Mouse (Mus musculus): ENCODE measurements at regions not wholly inside any gene's neighbourhood (a gene's known extent, or its start where the extent isn't known, plus 50 kb on each side); places are given as distances from the start of the nearest gene placed in this dataset.
A peak's percentile ranks its signal among the peaks of the same experiment; 100 is the strongest.
"Not testable (repeated sequence)": the region's sequence is repeated elsewhere in the genome, so short reads cannot be mapped to it uniquely, and the experiment has no call there.

- no peak overlapping the region for H3K4me3 ChIP-seq
Observed at GRCm38 (mm10) chr4:6600766-6601367, 1638.0 kb downstream of the Car8 start.

GRCm38 (mm10) chr4:6596321-6596720 lies 1642.5 kb downstream of the Car8 start:
- WGBS = 78% methylated on average over 1 of the region's 1 CpGs

More at GRCm38 (mm10) chr4:6600766-6601367, 1638.0 kb downstream of the Car8 start:
- Histone ChIP-seq H3K4me2 (no peak overlapping the region), H3K27ac (no peak overlapping the region), H3K36me3 (ENCODE audit: poor library complexity, severe bottlenecking) (no peaks in the 10 kb centered on the region), H3K9me3 (replicated peaks) (no peaks in the 10 kb centered on the region), H3K4me1 (peaks cover 5% of the 10 kb centered on the region), H3K27me3 (no peaks in the 10 kb centered on the region), H3K9ac (no peak overlapping the region)
- ATAC-seq = peak; percentile 27; the same call in 1 of the 2 replicates
- WGBS = 63% methylated on average over 7 of the region's 7 CpGs

GRCm38 (mm10) chr4:6592890-6593289 lies 1646.0 kb downstream of the Car8 start:
- H3K27me3 ChIP-seq; H3K4me3 ChIP-seq; H3K4me2 ChIP-seq; H3K36me3 ChIP-seq (ENCODE audit: poor library complexity, severe bottlenecking); ATAC-seq; H3K9ac ChIP-seq; H3K4me1 ChIP-seq; H3K27ac ChIP-seq; H3K9me3 ChIP-seq (replicated peaks): not testable (repeated sequence)
- 62% methylated on average over 3 of the region's 3 CpGs for WGBS

More at GRCm38 (mm10) chr4:6596321-6596720, 1642.5 kb downstream of the Car8 start:
- Histone ChIP-seq H3K36me3 (ENCODE audit: poor library complexity, severe bottlenecking) (no peaks in the 10 kb centered on the region), H3K4me3 (no peak overlapping the region), H3K4me2 (no peak overlapping the region), H3K27me3 (no peaks in the 10 kb centered on the region), H3K27ac (no peak overlapping the region), H3K9ac (no peak overlapping the region), H3K9me3 (replicated peaks) (no peaks in the 10 kb centered on the region), H3K4me1 (peaks cover 5% of the 10 kb centered on the region)
- ATAC-seq = no peak

DNA sequence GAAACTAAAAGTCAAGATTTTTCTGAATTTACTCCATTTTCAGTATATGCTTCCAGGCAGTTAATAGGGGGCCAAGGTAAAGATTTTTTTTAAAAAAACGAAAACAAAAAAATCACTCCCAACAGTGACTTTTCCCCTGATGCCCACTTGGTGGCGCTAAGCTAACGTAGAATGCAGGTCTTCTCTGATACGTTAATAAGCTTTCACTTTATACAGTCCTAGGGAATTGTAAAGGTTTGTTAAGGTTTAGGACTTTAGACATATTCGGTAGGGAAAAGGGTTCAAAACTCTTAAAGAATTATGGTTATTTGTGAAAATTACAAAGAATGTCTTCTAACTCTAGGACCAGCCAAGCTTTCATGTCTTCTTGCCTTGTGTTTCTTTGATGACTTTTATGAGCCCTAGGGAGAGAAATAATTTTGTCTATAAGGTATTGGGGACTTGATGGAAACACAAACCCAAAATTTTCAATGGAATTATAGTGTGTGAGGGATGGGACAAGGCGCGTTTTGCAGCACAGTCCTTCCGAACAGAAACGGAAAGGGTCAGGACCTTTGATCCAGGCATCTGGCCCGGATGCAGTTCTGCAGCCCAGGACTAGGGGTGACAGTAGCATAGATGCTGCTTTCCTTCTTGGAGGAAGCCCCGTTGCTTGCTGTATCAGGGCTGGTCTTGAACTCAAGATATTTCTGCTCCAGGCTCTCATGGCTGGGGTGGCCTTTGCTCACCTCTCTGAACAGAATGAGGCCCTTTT lies 1677.1 kb downstream of the Car8 start:
- peak; percentile 78 for ATAC-seq
- Histone ChIP-seq H3K4me2 (no peak overlapping the region), H3K4me3 (no peak overlapping the region), H3K9me3 (replicated peaks) (no peaks in the 10 kb centered on the region), H3K36me3 (ENCODE audit: poor library complexity, severe bottlenecking) (no peaks in the 10 kb centered on the region), H3K27ac (no peak overlapping the region), H3K27me3 (no peaks in the 10 kb centered on the region), H3K9ac (no peak overlapping the region), H3K4me1 (no peaks in the 10 kb centered on the region)
- 38% methylated on average over 11 of the region's 11 CpGs for WGBS

GRCm38 (mm10) chr4:6539626-6540025 lies 1699.2 kb downstream of the Car8 start:
- H3K27ac ChIP-seq = no peak overlapping the region
- no peaks in the 10 kb centered on the region for H3K9me3 ChIP-seq (replicated peaks)
- no peaks in the 10 kb centered on the region for H3K27me3 ChIP-seq
- H3K9ac ChIP-seq = no peak overlapping the region
- ATAC-seq = no peak
- H3K36me3 ChIP-seq (ENCODE audit: poor library complexity, severe bottlenecking) = no peaks in the 10 kb centered on the region
- H3K4me1 ChIP-seq = no peaks in the 10 kb centered on the region
- H3K4me3 ChIP-seq = no peak overlapping the region
- H3K4me2 ChIP-seq = no peak overlapping the region
- 90% methylated on average over 5 of the region's 5 CpGs for WGBS

DNA sequence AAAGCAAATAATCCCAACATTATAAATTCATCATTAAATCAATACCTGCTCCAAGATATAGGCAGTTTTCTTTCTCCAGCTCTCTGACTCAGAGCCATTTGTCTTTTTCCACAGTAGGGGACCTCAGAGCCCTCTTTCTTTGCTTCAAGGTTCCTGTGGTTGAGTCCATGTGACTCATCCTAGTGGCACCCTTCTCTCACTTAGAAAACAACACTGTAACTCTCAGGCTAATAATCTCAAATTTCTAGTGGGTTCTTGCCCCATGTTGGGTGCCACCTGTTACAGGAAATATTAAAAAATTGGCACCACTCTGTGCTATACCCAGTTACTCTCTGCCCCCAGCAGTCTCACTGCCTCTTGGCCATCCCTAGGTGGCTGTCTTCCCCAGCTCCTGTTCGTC lies 1706.4 kb downstream of the Car8 start:
- Histone ChIP-seq H3K36me3 (ENCODE audit: poor library complexity, severe bottlenecking) (no peaks in the 10 kb centered on the region), H3K27me3 (no peaks in the 10 kb centered on the region), H3K4me1 (no peaks in the 10 kb centered on the region), H3K4me2 (no peak overlapping the region), H3K9me3 (replicated peaks) (no peaks in the 10 kb centered on the region), H3K27ac (no peak overlapping the region), H3K9ac (no peak overlapping the region), H3K4me3 (no peak overlapping the region)
- ATAC-seq = no peak
- WGBS = 78% methylated on average over 1 of the region's 1 CpGs

GRCm38 (mm10) chr4:6517626-6518025 lies 1721.2 kb downstream of the Car8 start:
- Histone ChIP-seq H3K4me1 (no peaks in the 10 kb centered on the region; the same call in 1 of the 2 replicates), H3K4me2 (no peak overlapping the region), H3K27me3 (no peaks in the 10 kb centered on the region), H3K27ac (no peak overlapping the region), H3K36me3 (ENCODE audit: poor library complexity, severe bottlenecking) (no peaks in the 10 kb centered on the region), H3K4me3 (no peak overlapping the region), H3K9ac (no peak overlapping the region), H3K9me3 (replicated peaks) (no peaks in the 10 kb centered on the region)
- no peak for ATAC-seq
- 81% methylated on average over 1 of the region's 1 CpGs for WGBS

GRCm38 (mm10) chr4:6514823-6515222 lies 1721.7 kb upstream of the Impad1 start:
- Histone ChIP-seq H3K9me3 (replicated peaks) (no peaks in the 10 kb centered on the region), H3K4me2 (no peak overlapping the region), H3K4me1 (no peaks in the 10 kb centered on the region; the same call in 1 of the 2 replicates), H3K4me3 (no peak overlapping the region), H3K9ac (no peak overlapping the region), H3K27me3 (no peaks in the 10 kb centered on the region), H3K27ac (no peak overlapping the region), H3K36me3 (ENCODE audit: poor library complexity, severe bottlenecking) (no peaks in the 10 kb centered on the region)
- ATAC-seq = peak; percentile 70
- 25% methylated on average over 6 of the region's 6 CpGs for WGBS

DNA sequence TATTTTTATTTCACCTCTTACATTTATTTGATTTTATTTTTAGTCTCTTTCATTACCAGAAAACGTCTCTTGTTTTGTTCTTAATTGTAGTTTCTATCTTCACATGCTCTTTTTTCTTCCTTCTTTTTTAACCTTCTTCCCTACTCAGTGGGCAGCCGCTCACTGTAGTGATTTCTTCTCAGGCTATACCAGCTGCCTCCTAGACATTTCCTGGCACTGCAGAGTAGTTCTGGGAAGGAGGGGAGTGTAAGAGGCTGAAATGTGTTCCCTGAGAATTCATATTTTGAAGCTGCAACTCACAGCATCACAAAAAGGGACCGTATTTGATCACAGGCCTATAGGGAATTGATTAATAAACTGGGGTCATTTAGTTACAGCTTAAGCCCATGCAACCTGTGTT lies 1720.5 kb upstream of the Impad1 start:
- no peak overlapping the region for H3K4me3 ChIP-seq
- no peak overlapping the region for H3K4me2 ChIP-seq
- WGBS = 65% methylated on average over 3 of the region's 3 CpGs
- H3K27me3 ChIP-seq = no peaks in the 10 kb centered on the region
- no peaks in the 10 kb centered on the region for H3K9me3 ChIP-seq (replicated peaks)
- no peaks in the 10 kb centered on the region; the same call in 1 of the 2 replicates for H3K4me1 ChIP-seq
- no peaks in the 10 kb centered on the region for H3K36me3 ChIP-seq (ENCODE audit: poor library complexity, severe bottlenecking)
- no peak; the same call in 1 of the 2 replicates for ATAC-seq
- H3K9ac ChIP-seq = no peak overlapping the region
- H3K27ac ChIP-seq = no peak overlapping the region

- peak; percentile 93 for ATAC-seq
- H3K4me1 ChIP-seq = no peaks in the 10 kb centered on the region; the same call in 1 of the 2 replicates
- H3K36me3 ChIP-seq (ENCODE audit: poor library complexity, severe bottlenecking) = no peaks in the 10 kb centered on the region
- H3K4me3 ChIP-seq = no peak overlapping the region
- WGBS = 17% methylated on average over 12 of the region's 12 CpGs
- no peak overlapping the region for H3K27ac ChIP-seq
- H3K4me2 ChIP-seq = peak overlapping the region; percentile 24
- H3K9ac ChIP-seq = no peak overlapping the region
- H3K9me3 ChIP-seq (replicated peaks) = no peaks in the 10 kb centered on the region
- H3K27me3 ChIP-seq = no peaks in the 10 kb centered on the region
Observed at GRCm38 (mm10) chr4:6512749-6513364, 1719.7 kb upstream of the Impad1 start.

DNA sequence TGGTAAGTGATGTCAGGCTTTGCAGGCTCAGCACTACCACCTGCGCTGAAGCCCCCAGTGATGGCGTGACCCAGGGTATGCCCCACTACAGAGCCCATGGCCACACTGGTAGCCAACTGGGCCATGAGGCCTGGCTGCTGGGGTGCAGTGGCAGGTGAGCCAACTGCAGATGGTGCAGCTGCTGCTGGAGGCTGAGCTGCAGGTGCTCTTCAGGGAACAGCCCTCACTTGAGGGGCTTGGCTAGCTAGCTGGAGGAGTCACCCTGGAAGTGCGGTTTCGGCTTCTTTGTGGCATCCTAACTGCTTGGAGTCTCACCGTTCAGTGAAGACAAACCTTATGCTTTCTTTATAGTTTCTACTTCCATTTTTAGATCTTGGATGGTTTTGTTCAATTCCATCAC lies 1714.9 kb upstream of the Impad1 start:
- ATAC-seq = no peak
- no peak overlapping the region for H3K4me2 ChIP-seq
- no peaks in the 10 kb centered on the region; the same call in 1 of the 2 replicates for H3K4me1 ChIP-seq
- H3K27ac ChIP-seq = no peak overlapping the region
- 94% methylated on average over 5 of the region's 5 CpGs for WGBS
- H3K9ac ChIP-seq = no peak overlapping the region
- no peak overlapping the region for H3K4me3 ChIP-seq
- H3K27me3 ChIP-seq = no peaks in the 10 kb centered on the region
- no peaks in the 10 kb centered on the region for H3K36me3 ChIP-seq (ENCODE audit: poor library complexity, severe bottlenecking)
- no peaks in the 10 kb centered on the region for H3K9me3 ChIP-seq (replicated peaks)

Data from forebrain, embryonic 13.5 days (tissue).